Mouse (Mus musculus) gastrocnemius, adult 2 months (tissue): ENCODE measurements at regions not wholly inside any gene's neighbourhood (a gene's known extent, or its start where the extent isn't known, plus 50 kb on each side); places are given as distances from the start of the nearest gene placed in this dataset.

Experiments used
- DNase-seq: peaks from one replicate; pipeline ENCODE4 v3.0.0; 2022
- H3K27ac ChIP-seq: fragments of 200-600 bp; 2 replicates; pipeline ENCODE4 v1.8.1; 2022; ENCODE audit warnings: mild to moderate bottlenecking
- H3K4me3 ChIP-seq: fragments of 200-600 bp; 2 replicates; pipeline ENCODE4 v1.8.1; 2022; ENCODE audit warnings: mild to moderate bottlenecking, moderate library complexity
- CTCF ChIP-seq: fragments of 200-600 bp; IDR thresholded peaks from 2 replicates; pipeline ENCODE4 v1.8.1; 2022; ENCODE audit warnings: antibody characterized with exemption, mild to moderate bottlenecking, moderate library complexity
- intact Hi-C: fragments of 180-260 bp; cut with DNase I; formaldehyde crosslinking; loops from one replicate; pipeline ENCODE4 v1.15.1; 2025

DNA sequence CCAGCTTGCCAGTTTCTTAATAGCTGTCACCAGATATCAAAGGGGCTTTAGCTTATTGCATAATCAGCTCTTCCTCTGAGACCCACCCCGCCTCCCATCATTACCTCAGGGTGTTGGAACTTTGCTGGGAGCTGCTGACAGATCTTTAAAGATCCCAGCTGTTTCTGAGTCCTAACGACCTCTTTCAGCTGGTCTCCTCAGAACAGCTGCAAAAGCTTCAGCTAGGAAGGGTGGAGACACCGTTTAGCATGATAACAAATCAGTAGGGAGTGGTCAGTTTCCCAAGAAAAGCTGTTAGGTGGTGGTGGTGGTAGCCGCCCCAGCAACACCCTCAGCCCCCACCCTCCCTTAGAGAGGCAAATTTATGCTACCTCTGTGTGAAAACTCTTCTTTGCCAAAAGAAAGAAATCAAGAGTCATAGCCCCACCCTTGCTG lies 916.9 kb upstream of the Gm7489 start:
- H3K27ac ChIP-seq = peak overlapping the region; percentile 35; the same call in 1 of the 2 replicates
- peak; percentile 63 for DNase-seq
- intact Hi-C loops = no loop called here
- H3K4me3 ChIP-seq = no peak overlapping the region
- TF ChIP-seq CTCF = no peak

DNA sequence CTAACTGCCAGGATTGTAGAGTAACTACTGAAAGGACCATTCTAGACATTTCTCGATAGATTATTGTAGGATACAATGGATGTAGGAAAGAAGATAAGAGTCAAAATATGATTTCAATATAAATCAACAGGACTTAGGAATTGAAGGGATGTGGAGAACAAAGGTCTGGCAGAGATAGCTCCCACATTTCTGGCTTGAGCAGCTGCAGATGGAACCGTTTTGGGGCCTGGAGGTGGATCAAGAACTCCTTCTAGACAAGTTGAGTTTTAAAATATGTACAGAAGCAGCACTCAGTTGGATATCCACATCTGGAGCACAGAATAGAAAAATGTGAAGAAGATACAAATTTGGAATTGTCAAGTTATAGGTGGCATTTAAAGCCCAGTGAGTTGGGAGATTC lies 901.9 kb upstream of the Gm7489 start:
- TF ChIP-seq CTCF = no peak
- peak; percentile 34 for DNase-seq
- H3K4me3 ChIP-seq = no peak overlapping the region
- intact Hi-C loops = no loop called here
- H3K27ac ChIP-seq = no peak overlapping the region

DNA sequence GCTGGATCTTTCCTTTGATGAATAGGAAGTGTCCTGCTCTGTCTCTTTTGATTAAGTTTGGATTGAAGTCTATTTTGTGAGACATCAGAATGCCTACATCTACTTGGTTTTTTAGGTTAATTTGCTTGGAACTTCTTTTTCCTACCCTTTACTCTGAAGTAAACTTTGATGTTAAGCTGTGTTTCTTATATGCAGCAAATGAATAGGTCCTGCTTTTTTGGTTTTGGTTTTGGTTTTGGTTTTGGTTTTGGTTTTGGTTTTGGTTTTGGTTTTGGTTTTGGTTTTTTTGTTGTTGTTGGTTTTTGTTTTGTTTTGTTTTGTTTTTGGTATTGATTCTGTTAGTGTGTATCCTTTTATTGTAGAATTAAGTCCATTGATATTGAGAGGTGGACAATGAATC lies 894.1 kb upstream of the Gm7489 start:
- no peak for TF ChIP-seq CTCF
- H3K4me3 ChIP-seq = no peak overlapping the region
- intact Hi-C loops = no loop called here
- DNase-seq = no peak
- no peak overlapping the region for H3K27ac ChIP-seq

DNA sequence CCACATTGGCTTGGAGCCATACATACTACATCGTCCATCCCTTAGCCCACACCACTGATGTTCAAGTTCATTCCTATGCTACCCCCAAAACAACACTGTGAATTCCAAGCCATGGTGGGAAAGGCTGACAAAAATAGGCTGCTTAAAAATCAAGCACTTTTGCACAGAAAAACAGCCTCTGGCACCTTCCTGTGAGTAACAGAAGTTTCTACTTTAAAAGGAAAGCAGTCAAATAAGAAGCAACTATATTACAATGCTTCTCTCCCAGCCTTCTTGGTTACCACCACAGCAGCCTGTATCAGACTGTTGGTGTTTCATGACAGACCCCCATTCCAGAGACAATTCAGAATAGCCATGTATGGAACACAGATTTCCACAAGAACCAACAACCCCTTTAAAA lies 890.4 kb upstream of the Gm7489 start:
- H3K27ac ChIP-seq = no peak overlapping the region
- no peak overlapping the region for H3K4me3 ChIP-seq
- intact Hi-C loops = no loop called here
- TF ChIP-seq CTCF = no peak
- DNase-seq = no peak

DNA sequence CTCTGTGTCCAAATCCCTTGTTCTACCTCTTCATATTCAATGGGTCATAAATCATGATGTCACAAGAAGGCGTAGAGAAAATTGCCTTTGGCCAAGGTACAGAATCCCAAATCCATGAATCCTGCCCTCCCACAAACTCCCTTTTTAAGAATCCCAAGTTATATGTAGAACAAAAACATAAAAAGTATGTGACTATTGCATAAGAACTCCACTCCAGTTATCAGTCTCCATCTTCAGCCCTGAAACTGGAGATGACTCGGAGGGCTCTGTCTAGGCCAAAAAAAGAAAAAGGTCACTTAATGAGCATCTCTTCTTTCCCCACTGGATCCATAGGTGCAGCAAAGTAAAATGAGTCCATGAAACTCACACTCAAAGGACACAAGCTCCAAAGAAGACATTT lies 885.5 kb upstream of the Gm7489 start:
- no peak for DNase-seq
- H3K4me3 ChIP-seq = no peak overlapping the region
- H3K27ac ChIP-seq = no peak overlapping the region
- TF ChIP-seq CTCF = no peak
- intact Hi-C loops = no loop called here

DNA sequence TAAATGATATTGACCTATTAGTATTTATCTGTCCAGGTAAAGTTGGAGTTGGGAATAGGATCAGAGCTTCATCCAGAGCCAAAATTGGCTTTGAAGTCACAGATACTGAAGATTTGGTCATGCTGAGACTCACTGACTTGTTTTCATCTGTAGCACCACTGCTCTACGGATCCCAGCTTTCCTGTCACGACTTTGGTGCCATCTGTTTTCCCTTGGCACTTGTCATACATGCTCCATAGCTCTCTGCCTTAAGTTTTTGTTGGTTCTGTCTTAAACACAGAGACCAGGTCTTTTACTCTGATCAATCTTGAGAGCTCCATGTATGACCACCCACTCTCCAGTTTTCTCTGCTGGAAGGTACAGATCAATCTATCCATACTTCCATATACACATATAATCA lies 884.9 kb upstream of the Gm7489 start:
- no peak for TF ChIP-seq CTCF
- Histone ChIP-seq H3K4me3 (no peak overlapping the region), H3K27ac (no peak overlapping the region)
- DNase-seq = no peak
- intact Hi-C loops = no loop called here

DNA sequence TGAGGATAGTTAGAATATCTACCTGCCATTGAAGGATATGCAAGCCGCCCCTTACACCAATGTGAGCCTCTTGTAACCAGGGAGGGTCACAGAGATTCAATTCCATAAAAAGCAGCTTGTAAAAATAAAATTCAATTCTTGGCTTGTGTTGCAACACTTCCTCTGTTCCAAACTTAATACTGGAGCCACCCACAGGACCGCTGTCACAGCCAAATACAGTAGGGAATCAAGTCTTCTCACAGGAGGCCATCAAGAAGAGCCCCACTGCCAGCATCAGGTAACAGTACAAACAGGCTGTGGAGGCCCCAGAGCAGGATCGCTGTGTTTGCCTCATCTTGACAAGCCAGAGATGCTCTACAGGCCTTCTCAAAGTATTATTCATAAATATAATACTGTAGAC lies 883.3 kb upstream of the Gm7489 start:
- DNase-seq = no peak
- H3K4me3 ChIP-seq = no peak overlapping the region
- H3K27ac ChIP-seq = no peak overlapping the region
- intact Hi-C loops = no loop called here
- no peak for TF ChIP-seq CTCF

DNA sequence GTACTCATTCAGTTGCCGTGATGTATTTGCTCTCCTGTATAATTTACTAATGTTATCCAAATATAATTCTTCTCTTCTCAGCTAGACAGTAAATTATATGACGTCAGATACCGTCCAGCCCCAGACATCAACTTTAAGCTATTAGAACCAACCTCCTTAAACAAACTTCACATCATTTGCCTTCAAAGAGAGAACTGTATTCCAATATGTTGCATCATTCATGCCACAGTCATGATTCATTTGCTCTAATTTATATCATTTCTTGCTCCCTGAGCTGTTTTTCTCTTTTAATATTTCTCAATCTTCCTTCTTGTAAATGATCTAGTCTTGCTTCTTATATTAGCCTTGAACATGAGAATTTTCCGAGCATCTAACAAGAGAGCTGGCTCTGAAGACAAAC lies 882.7 kb upstream of the Gm7489 start:
- intact Hi-C loops = no loop called here
- no peak overlapping the region for H3K4me3 ChIP-seq
- H3K27ac ChIP-seq = no peak overlapping the region
- DNase-seq = no peak
- TF ChIP-seq CTCF = no peak

DNA sequence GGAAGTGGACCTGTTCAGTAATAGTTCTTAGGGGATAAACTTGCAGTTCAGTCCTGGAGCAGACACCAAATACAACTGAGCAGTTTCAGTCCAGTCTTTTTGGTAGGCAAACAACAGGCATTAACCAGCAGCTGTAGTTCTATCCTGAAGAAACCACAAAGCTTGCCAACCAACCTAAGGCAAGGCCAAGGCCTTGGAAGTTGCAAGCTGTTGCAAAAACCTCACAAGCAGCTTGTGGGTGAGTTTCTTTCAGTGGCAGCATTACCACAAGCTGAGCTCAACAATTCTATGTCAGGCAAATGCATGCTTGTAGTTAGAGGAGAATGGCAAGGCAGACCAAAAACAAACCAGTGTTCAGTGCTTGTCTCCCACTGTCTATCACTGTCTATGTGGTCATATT lies 880.6 kb upstream of the Gm7489 start:
- no peak overlapping the region for H3K27ac ChIP-seq
- no peak for TF ChIP-seq CTCF
- intact Hi-C loops = no loop called here
- H3K4me3 ChIP-seq = no peak overlapping the region
- no peak for DNase-seq

DNA sequence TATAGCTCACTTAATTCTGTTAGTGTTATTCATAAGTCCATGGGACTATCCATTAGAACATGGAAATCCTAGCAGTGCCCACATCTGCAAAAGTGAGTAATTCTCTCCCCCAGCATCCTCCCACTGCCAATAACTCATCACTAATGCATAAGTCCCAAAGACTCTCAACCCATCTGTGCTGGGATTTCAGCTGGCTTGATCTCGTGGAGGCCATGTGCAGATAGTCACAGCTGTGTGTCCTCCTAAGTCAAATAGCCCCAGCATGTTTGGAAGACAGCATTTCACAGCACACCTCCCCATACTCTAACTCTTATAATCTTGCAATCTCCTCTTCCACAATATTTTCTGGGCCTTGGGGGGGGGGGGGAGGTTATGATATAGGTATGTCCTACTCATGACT lies 877.9 kb upstream of the Gm7489 start:
- Histone ChIP-seq H3K27ac (no peak overlapping the region), H3K4me3 (no peak overlapping the region)
- TF ChIP-seq CTCF = no peak
- no peak for DNase-seq
- intact Hi-C loops = no loop called here

DNA sequence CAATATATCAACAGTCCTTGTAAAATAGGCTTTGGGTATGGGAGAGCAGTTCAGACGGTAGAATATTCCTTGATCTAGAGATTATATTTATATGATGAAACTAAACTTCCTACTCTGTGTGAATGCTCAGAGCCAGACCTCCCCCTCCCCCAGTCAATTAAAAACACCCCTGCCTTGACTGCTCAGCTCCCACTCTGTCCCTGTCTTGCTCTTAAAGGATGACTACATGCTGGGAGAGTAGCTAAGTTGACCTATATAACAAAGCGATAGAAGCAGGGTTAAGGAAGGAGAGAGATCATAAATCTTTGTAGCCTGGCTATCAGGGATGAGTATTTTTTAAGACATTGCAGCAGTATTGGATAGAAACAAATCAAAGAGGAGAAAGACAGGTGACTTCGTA lies 875.4 kb upstream of the Gm7489 start:
- intact Hi-C loops = no loop called here
- no peak for TF ChIP-seq CTCF
- no peak overlapping the region for H3K4me3 ChIP-seq
- H3K27ac ChIP-seq = no peak overlapping the region
- DNase-seq = no peak
